Mouse (Mus musculus) neural tube, embryonic 14.5 days (tissue): ENCODE data around the gene Neil3. TPM values are rescaled to one million over a fixed set of nuclear protein-coding genes. Genes with fewer than 3 reads are reported as not detected.

Experiments
- ATAC-seq: fragments of 200-750 bp; cut with Nextera tagmentation; 2 replicates; pipeline ENCODE4 v1.8.0; 2017; ENCODE audit warnings: low read depth, mild to moderate bottlenecking, moderate TSS enrichment, moderate library complexity
- H3K27ac ChIP-seq: fragments of 300-500 bp; sonication (generic); 2 replicates; pipeline ENCODE4 v1.5.1; 2014; ENCODE audit warnings: low read depth, mild to moderate bottlenecking, control low read depth, low read length, moderate library complexity, mixed read lengths
- H3K27me3 ChIP-seq: fragments of 300-500 bp; sonication (generic); 2 replicates; pipeline ENCODE4 v1.6.1; 2014; ENCODE audit warnings: low read length; ENCODE audit not compliant: control insufficient read depth, insufficient read depth
- H3K36me3 ChIP-seq: fragments of 300-500 bp; sonication (generic); 2 replicates; pipeline ENCODE4 v1.6.1; 2014; ENCODE audit warnings: low read length, mixed read lengths; ENCODE audit not compliant: control insufficient read depth, insufficient read depth
- H3K4me1 ChIP-seq: fragments of 300-500 bp; sonication (generic); 2 replicates; pipeline ENCODE4 v1.6.1; 2014; ENCODE audit warnings: low read length; ENCODE audit not compliant: control insufficient read depth, insufficient read depth
- H3K4me2 ChIP-seq: fragments of 300-500 bp; sonication (generic); 2 replicates; pipeline ENCODE4 v1.6.1; 2014; ENCODE audit warnings: mild to moderate bottlenecking, low read depth, low read length, control low read depth
- H3K4me3 ChIP-seq: fragments of 300-500 bp; sonication (generic); 2 replicates; pipeline ENCODE4 v1.5.1; 2014; ENCODE audit warnings: low read depth, low read length, control low read depth, mixed read lengths
- H3K9ac ChIP-seq: fragments of 300-500 bp; sonication (generic); replicated peaks from 2 replicates; pipeline ENCODE4 v1.6.1; 2014; ENCODE audit warnings: low read depth, mild to moderate bottlenecking, control low read depth, low read length, mixed read lengths
- H3K9me3 ChIP-seq: fragments of 300-500 bp; sonication (generic); 2 replicates; pipeline ENCODE4 v1.6.1; 2016; ENCODE audit warnings: low read length; ENCODE audit not compliant: control insufficient read depth
- WGBS: fragments of 180-500 bp; shearing (Covaris S2); extraction: QIAGEN DNeasy Blood & Tissue Kit; methylation state at CpG from one replicate; pipeline ENCODE4 v1.1.7; 2014; 5-methylcytosine and 5-hydroxymethylcytosine counted together
- polyA plus RNA-seq: library from polyadenylated mRNA; unstranded; fragments of >200 nt; fragmentation: Nextera tagmentation; extraction: Ambion mirVana; gene quantifications from 2 replicates; pipeline ENCODE4 v1.2.1, GENCODE M21; 2014

Gene Neil3
- polyA plus RNA-seq, 1 experiment from 2014 or later, result 2.7 TPM

GRCm38 (mm10) chr8:53613577-53614287 lies 25.1 kb downstream of the Neil3 start:
- H3K4me1 ChIP-seq, result no peaks in the 10 kb centered on the region
- no peak for ATAC-seq
- no peaks in the 10 kb centered on the region for H3K36me3 ChIP-seq
- no peaks in the 10 kb centered on the region for H3K9me3 ChIP-seq
- H3K27ac ChIP-seq, result no peak overlapping the region
- H3K4me2 ChIP-seq, result no peak overlapping the region
- H3K4me3 ChIP-seq, result no peak overlapping the region
- no peaks in the 10 kb centered on the region for H3K27me3 ChIP-seq
- H3K9ac ChIP-seq, result no peak overlapping the region
- 84% methylated on average over 7 of the region's 7 CpGs for WGBS

GRCm38 (mm10) chr8:53612297-53612696 lies 26.6 kb downstream of the Neil3 start:
- Histone ChIP-seq H3K4me1 (no peaks in the 10 kb centered on the region), H3K9me3 (no peaks in the 10 kb centered on the region), H3K36me3 (no peaks in the 10 kb centered on the region), H3K27ac (no peak overlapping the region), H3K27me3 (no peaks in the 10 kb centered on the region), H3K4me3 (no peak overlapping the region), H3K9ac (no peak overlapping the region), H3K4me2 (no peak overlapping the region)
- ATAC-seq, result no peak
- 76% methylated on average over 7 of the region's 7 CpGs for WGBS

GRCm38 (mm10) chr8:53607040-53607439 lies 31.8 kb downstream of the Neil3 start:
- Histone ChIP-seq H3K4me3 (no peak overlapping the region), H3K4me2 (no peak overlapping the region), H3K27ac (no peak overlapping the region), H3K4me1 (no peaks in the 10 kb centered on the region), H3K9me3 (no peaks in the 10 kb centered on the region), H3K27me3 (no peaks in the 10 kb centered on the region), H3K36me3 (no peaks in the 10 kb centered on the region), H3K9ac (no peak overlapping the region)
- 38% methylated on average over 3 of the region's 3 CpGs for WGBS
- ATAC-seq, result peak; percentile 74; the same call in 1 of the 2 replicates

- Histone ChIP-seq H3K27ac (no peak overlapping the region), H3K4me2 (no peak overlapping the region), H3K4me1 (no peaks in the 10 kb centered on the region), H3K4me3 (no peak overlapping the region), H3K9ac (no peak overlapping the region), H3K36me3 (no peaks in the 10 kb centered on the region), H3K9me3 (no peaks in the 10 kb centered on the region), H3K27me3 (no peaks in the 10 kb centered on the region)
- no peak for ATAC-seq
- 95% methylated on average over 5 of the region's 5 CpGs for WGBS
These were observed 34.0 kb downstream of the Neil3 start for GRCm38 (mm10) chr8:53604906-53605305.

GRCm38 (mm10) chr8:53603672-53604071 lies 35.2 kb downstream of the Neil3 start:
- H3K4me2 ChIP-seq, result no peak overlapping the region
- no peaks in the 10 kb centered on the region for H3K9me3 ChIP-seq
- no peaks in the 10 kb centered on the region for H3K36me3 ChIP-seq
- H3K4me1 ChIP-seq, result no peaks in the 10 kb centered on the region
- H3K27me3 ChIP-seq, result no peaks in the 10 kb centered on the region
- H3K4me3 ChIP-seq, result no peak overlapping the region
- no peak overlapping the region for H3K9ac ChIP-seq
- no peak overlapping the region for H3K27ac ChIP-seq
- WGBS, result 92% methylated on average over 4 of the region's 4 CpGs
- ATAC-seq, result no peak

- Histone ChIP-seq H3K9ac (no peak overlapping the region), H3K4me1 (no peaks in the 10 kb centered on the region), H3K36me3 (no peaks in the 10 kb centered on the region), H3K4me2 (no peak overlapping the region), H3K27ac (0 out of 2 replicates have a peak overlapping the region, but pooled peaks have one; percentile 35), H3K27me3 (no peaks in the 10 kb centered on the region), H3K4me3 (no peak overlapping the region), H3K9me3 (no peaks in the 10 kb centered on the region)
- 0 out of 2 replicates have a peak, but pooled peaks have one; percentile 60 for ATAC-seq
- 49% methylated on average over 3 of the region's 3 CpGs for WGBS
These were observed 38.0 kb downstream of the Neil3 start for GRCm38 (mm10) chr8:53600826-53601225.

GRCm38 (mm10) chr8:53600025-53600811 lies 38.6 kb downstream of the Neil3 start:
- Histone ChIP-seq H3K27me3 (no peaks in the 10 kb centered on the region), H3K4me3 (no peak overlapping the region), H3K27ac (no peak overlapping the region), H3K36me3 (no peaks in the 10 kb centered on the region), H3K4me2 (0 out of 2 replicates have a peak overlapping the region, but pooled peaks have one; percentile 19), H3K9me3 (no peaks in the 10 kb centered on the region), H3K4me1 (no peaks in the 10 kb centered on the region), H3K9ac (no peak overlapping the region)
- 41% methylated on average over 11 of the region's 11 CpGs for WGBS
- peak; percentile 84 for ATAC-seq

GRCm38 (mm10) chr8:53598101-53598500 lies 40.8 kb downstream of the Neil3 start:
- H3K9ac ChIP-seq, result no peak overlapping the region
- no peak overlapping the region for H3K4me3 ChIP-seq
- ATAC-seq, result no peak
- no peaks in the 10 kb centered on the region for H3K4me1 ChIP-seq
- no peaks in the 10 kb centered on the region for H3K9me3 ChIP-seq
- no peaks in the 10 kb centered on the region for H3K27me3 ChIP-seq
- H3K27ac ChIP-seq, result no peak overlapping the region
- 94% methylated on average over 1 of the region's 1 CpGs for WGBS
- H3K4me2 ChIP-seq, result no peak overlapping the region
- no peaks in the 10 kb centered on the region for H3K36me3 ChIP-seq

- no peaks in the 10 kb centered on the region for H3K36me3 ChIP-seq
- no peaks in the 10 kb centered on the region for H3K4me1 ChIP-seq
- no peak overlapping the region for H3K4me3 ChIP-seq
- no peaks in the 10 kb centered on the region for H3K27me3 ChIP-seq
- WGBS, result 95% methylated on average over 2 of the region's 2 CpGs
- no peak overlapping the region for H3K4me2 ChIP-seq
- ATAC-seq, result no peak
- H3K27ac ChIP-seq, result no peak overlapping the region
- H3K9ac ChIP-seq, result no peak overlapping the region
- no peaks in the 10 kb centered on the region for H3K9me3 ChIP-seq
These were observed 47.1 kb downstream of the Neil3 start for GRCm38 (mm10) chr8:53591777-53592176.
